Mouse (Mus musculus): ENCODE measurements around the gene Cks2. TPM values are rescaled to one million over a fixed set of nuclear protein-coding genes. Genes with fewer than 3 reads are reported as not detected.
"Not testable (repeated sequence)": the region's sequence is repeated elsewhere in the genome, so short reads cannot be mapped to it uniquely, and the experiment has no call there.

Cks2 gene
- polyA plus RNA-seq, 1 experiment from 2014 or later = 298 TPM

GRCm38 (mm10) chr13:51656516-51657235 lies 11.6 kb downstream of the Cks2 start:
- Histone ChIP-seq H3K4me1 (replicated peaks; ENCODE audit: control insufficient read depth, insufficient read depth, low read length) (no peaks in the 10 kb centered on the region), H3K36me3 (ENCODE audit: control insufficient read depth, insufficient read depth, low read length) (peaks cover 11% of the 10 kb centered on the region), H3K4me3 (ENCODE audit: low read depth, low read length) (no peak overlapping the region), H3K27ac (ENCODE audit: low read depth, low read length) (no peak overlapping the region), H3K9me3 (ENCODE audit: control insufficient read depth, low read length) (no peaks in the 10 kb centered on the region), H3K4me2 (replicated peaks; ENCODE audit: low read depth, low read length) (no peak overlapping the region), H3K27me3 (ENCODE audit: control insufficient read depth, insufficient read depth, low read length) (no peaks in the 10 kb centered on the region), H3K9ac (ENCODE audit: low read depth, low read length) (no peak overlapping the region)
- DNase-seq (ENCODE audit: low spot score) (no peak), ATAC-seq (ENCODE audit: low FRiP score) (no peak)
- 96% methylated on average over 13 of the region's 13 CpGs for WGBS

DNA sequence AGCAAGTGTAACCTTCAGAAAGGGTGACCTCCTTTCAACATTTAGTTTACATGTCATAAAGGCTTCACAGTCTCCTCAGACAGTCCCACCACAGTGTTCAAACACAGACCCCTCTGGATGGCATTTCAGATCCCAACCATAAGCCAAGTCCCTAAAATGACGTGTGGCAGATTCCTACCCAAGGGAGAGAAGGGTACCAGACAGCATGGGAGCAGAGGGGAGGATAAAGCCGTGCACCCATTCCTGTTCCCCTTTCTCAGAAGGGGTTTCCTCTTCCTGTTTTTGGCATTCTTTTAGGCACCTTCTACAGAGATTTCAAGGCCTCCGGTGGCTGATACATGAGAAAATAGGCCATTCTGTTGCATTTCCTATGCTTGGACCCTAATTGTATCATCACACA lies 13.1 kb downstream of the Cks2 start:
- Histone ChIP-seq H3K4me1 (replicated peaks; ENCODE audit: control insufficient read depth, insufficient read depth, low read length) (no peaks in the 10 kb centered on the region), H3K9ac (ENCODE audit: low read depth, low read length) (no peak overlapping the region), H3K27ac (ENCODE audit: low read depth, low read length) (no peak overlapping the region), H3K36me3 (ENCODE audit: control insufficient read depth, insufficient read depth, low read length) (peaks cover 11% of the 10 kb centered on the region), H3K4me3 (ENCODE audit: low read depth, low read length) (no peak overlapping the region), H3K9me3 (ENCODE audit: control insufficient read depth, low read length) (no peaks in the 10 kb centered on the region), H3K4me2 (replicated peaks; ENCODE audit: low read depth, low read length) (no peak overlapping the region), H3K27me3 (ENCODE audit: control insufficient read depth, insufficient read depth, low read length) (no peaks in the 10 kb centered on the region)
- 83% methylated on average over 3 of the region's 3 CpGs for WGBS
- DNase-seq (ENCODE audit: low spot score) (no peak), ATAC-seq (ENCODE audit: low FRiP score) (no peak)

GRCm38 (mm10) chr13:51659573-51659972 lies 14.5 kb downstream of the Cks2 start:
- Histone ChIP-seq H3K4me1 (replicated peaks; ENCODE audit: control insufficient read depth, insufficient read depth, low read length) (no peaks in the 10 kb centered on the region), H3K27ac (ENCODE audit: low read depth, low read length) (no peak overlapping the region), H3K9ac (ENCODE audit: low read depth, low read length) (no peak overlapping the region), H3K4me3 (ENCODE audit: low read depth, low read length) (no peak overlapping the region), H3K27me3 (ENCODE audit: control insufficient read depth, insufficient read depth, low read length) (no peaks in the 10 kb centered on the region), H3K4me2 (replicated peaks; ENCODE audit: low read depth, low read length) (no peak overlapping the region), H3K36me3 (ENCODE audit: control insufficient read depth, insufficient read depth, low read length) (peaks cover 11% of the 10 kb centered on the region), H3K9me3 (ENCODE audit: control insufficient read depth, low read length) (no peaks in the 10 kb centered on the region)
- ATAC-seq (ENCODE audit: low FRiP score) (no peak), DNase-seq (ENCODE audit: low spot score) (no peak)
- 98% methylated on average over 7 of the region's 7 CpGs for WGBS

DNA sequence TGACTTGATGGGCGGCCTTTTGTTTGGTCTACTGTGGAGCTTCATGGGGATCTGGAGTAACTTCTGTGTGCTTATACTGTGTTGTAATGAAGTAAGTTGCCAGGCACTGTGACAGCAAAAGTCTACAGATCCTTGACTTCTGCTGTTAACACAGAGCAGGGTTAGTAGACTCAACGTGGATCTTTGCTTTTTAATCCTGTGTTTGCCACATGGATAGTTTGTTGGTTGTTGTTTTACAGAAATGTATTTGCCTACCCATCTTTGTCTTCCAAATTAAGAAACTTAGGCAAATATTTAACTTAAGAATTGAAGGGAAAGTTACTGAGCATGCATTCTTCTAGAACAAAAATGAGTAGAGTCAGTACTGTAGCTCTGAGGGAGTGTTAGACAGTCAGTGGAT lies 18.5 kb downstream of the Cks2 start:
- ATAC-seq (ENCODE audit: low FRiP score) (no peak), DNase-seq (ENCODE audit: low spot score) (no peak)
- 93% methylated on average over 2 of the region's 2 CpGs for WGBS
- no peak overlapping the region for H3K9ac ChIP-seq (ENCODE audit: low read depth, low read length)
- H3K9me3 ChIP-seq (ENCODE audit: control insufficient read depth, low read length) = no peaks in the 10 kb centered on the region
- H3K27me3 ChIP-seq (ENCODE audit: control insufficient read depth, insufficient read depth, low read length) = no peaks in the 10 kb centered on the region
- no peak overlapping the region for H3K4me2 ChIP-seq (replicated peaks; ENCODE audit: low read depth, low read length)
- H3K4me1 ChIP-seq (replicated peaks; ENCODE audit: control insufficient read depth, insufficient read depth, low read length) = no peaks in the 10 kb centered on the region
- peaks cover 9% of the 10 kb centered on the region; the same call in 1 of the 2 replicates for H3K36me3 ChIP-seq (ENCODE audit: control insufficient read depth, insufficient read depth, low read length)
- H3K27ac ChIP-seq (ENCODE audit: low read depth, low read length) = no peak overlapping the region
- no peak overlapping the region for H3K4me3 ChIP-seq (ENCODE audit: low read depth, low read length)

DNA sequence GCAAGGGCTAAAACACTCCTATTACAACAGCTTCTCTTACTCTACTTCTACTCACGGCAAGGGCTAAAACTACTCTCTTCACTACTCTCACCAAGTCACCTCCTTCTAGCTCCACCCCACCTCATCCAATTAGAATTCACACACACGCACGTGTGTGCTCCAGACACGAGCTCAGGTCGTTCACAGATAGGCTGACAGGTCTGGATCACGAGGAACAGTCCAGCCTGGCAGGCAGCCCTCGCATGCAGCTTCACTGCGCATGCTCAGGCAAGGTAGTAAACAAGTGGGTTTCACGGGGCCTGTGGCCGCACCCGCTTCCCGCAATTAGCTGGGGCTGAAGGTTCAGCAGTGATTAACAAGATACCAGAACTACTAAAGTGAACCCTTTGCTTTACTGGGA lies 23.2 kb downstream of the Cks2 start:
- not testable (repeated sequence) for DNase-seq (ENCODE audit: low spot score); H3K4me2 ChIP-seq (replicated peaks; ENCODE audit: low read depth, low read length); H3K9ac ChIP-seq (ENCODE audit: low read depth, low read length); H3K4me3 ChIP-seq (ENCODE audit: low read depth, low read length); H3K27ac ChIP-seq (ENCODE audit: low read depth, low read length); ATAC-seq (ENCODE audit: low FRiP score); H3K4me1 ChIP-seq (replicated peaks; ENCODE audit: control insufficient read depth, insufficient read depth, low read length); H3K36me3 ChIP-seq (ENCODE audit: control insufficient read depth, insufficient read depth, low read length); H3K27me3 ChIP-seq (ENCODE audit: control insufficient read depth, insufficient read depth, low read length); H3K9me3 ChIP-seq (ENCODE audit: control insufficient read depth, low read length)
- WGBS = 95% methylated on average over 12 of the region's 12 CpGs

GRCm38 (mm10) chr13:51676641-51677040 lies 31.6 kb downstream of the Cks2 start:
- WGBS = 92% methylated on average over 4 of the region's 4 CpGs
- Histone ChIP-seq H3K36me3 (ENCODE audit: control insufficient read depth, insufficient read depth, low read length) (peaks cover 11% of the 10 kb centered on the region), H3K4me3 (ENCODE audit: low read depth, low read length) (no peak overlapping the region), H3K4me1 (replicated peaks; ENCODE audit: control insufficient read depth, insufficient read depth, low read length) (no peaks in the 10 kb centered on the region), H3K27me3 (ENCODE audit: control insufficient read depth, insufficient read depth, low read length) (no peaks in the 10 kb centered on the region), H3K4me2 (replicated peaks; ENCODE audit: low read depth, low read length) (no peak overlapping the region), H3K27ac (ENCODE audit: low read depth, low read length) (no peak overlapping the region), H3K9me3 (ENCODE audit: control insufficient read depth, low read length) (no peaks in the 10 kb centered on the region), H3K9ac (ENCODE audit: low read depth, low read length) (no peak overlapping the region)
- ATAC-seq (ENCODE audit: low FRiP score) = no peak
- no peak for DNase-seq (ENCODE audit: low spot score)

GRCm38 (mm10) chr13:51677041-51677440 lies 32.0 kb downstream of the Cks2 start:
- 96% methylated on average over 12 of the region's 12 CpGs for WGBS
- ATAC-seq (ENCODE audit: low FRiP score) (no peak), DNase-seq (ENCODE audit: low spot score) (no peak)
- no peak overlapping the region for H3K4me2 ChIP-seq (replicated peaks; ENCODE audit: low read depth, low read length)
- no peak overlapping the region for H3K9ac ChIP-seq (ENCODE audit: low read depth, low read length)
- H3K9me3 ChIP-seq (ENCODE audit: control insufficient read depth, low read length) = no peaks in the 10 kb centered on the region
- H3K4me3 ChIP-seq (ENCODE audit: low read depth, low read length) = no peak overlapping the region
- H3K27me3 ChIP-seq (ENCODE audit: control insufficient read depth, insufficient read depth, low read length) = no peaks in the 10 kb centered on the region
- no peak overlapping the region for H3K27ac ChIP-seq (ENCODE audit: low read depth, low read length)
- no peaks in the 10 kb centered on the region for H3K4me1 ChIP-seq (replicated peaks; ENCODE audit: control insufficient read depth, insufficient read depth, low read length)
- peaks cover 14% of the 10 kb centered on the region for H3K36me3 ChIP-seq (ENCODE audit: control insufficient read depth, insufficient read depth, low read length)

- Histone ChIP-seq H3K4me3 (ENCODE audit: low read depth, low read length) (no peak overlapping the region), H3K27ac (ENCODE audit: low read depth, low read length) (no peak overlapping the region), H3K9me3 (ENCODE audit: control insufficient read depth, low read length) (no peaks in the 10 kb centered on the region), H3K4me1 (replicated peaks; ENCODE audit: control insufficient read depth, insufficient read depth, low read length) (no peaks in the 10 kb centered on the region), H3K27me3 (ENCODE audit: control insufficient read depth, insufficient read depth, low read length) (no peaks in the 10 kb centered on the region), H3K4me2 (replicated peaks; ENCODE audit: low read depth, low read length) (no peak overlapping the region), H3K9ac (ENCODE audit: low read depth, low read length) (no peak overlapping the region), H3K36me3 (ENCODE audit: control insufficient read depth, insufficient read depth, low read length) (peaks cover 17% of the 10 kb centered on the region)
- WGBS = 93% methylated on average over 6 of the region's 7 CpGs
- ATAC-seq (ENCODE audit: low FRiP score) = no peak
- DNase-seq (ENCODE audit: low spot score) = no peak
Measured at GRCm38 (mm10) chr13:51677630-51678185, 32.7 kb downstream of the Cks2 start.

- WGBS = 90% methylated on average over 6 of the region's 6 CpGs
- Histone ChIP-seq H3K9ac (ENCODE audit: low read depth, low read length) (no peak overlapping the region), H3K4me1 (replicated peaks; ENCODE audit: control insufficient read depth, insufficient read depth, low read length) (no peaks in the 10 kb centered on the region), H3K27me3 (ENCODE audit: control insufficient read depth, insufficient read depth, low read length) (no peaks in the 10 kb centered on the region), H3K9me3 (ENCODE audit: control insufficient read depth, low read length) (no peaks in the 10 kb centered on the region), H3K36me3 (ENCODE audit: control insufficient read depth, insufficient read depth, low read length) (peaks cover 17% of the 10 kb centered on the region), H3K4me2 (replicated peaks; ENCODE audit: low read depth, low read length) (no peak overlapping the region), H3K27ac (ENCODE audit: low read depth, low read length) (no peak overlapping the region), H3K4me3 (ENCODE audit: low read depth, low read length) (no peak overlapping the region)
- ATAC-seq (ENCODE audit: low FRiP score) = no peak
- no peak for DNase-seq (ENCODE audit: low spot score)
Measured at GRCm38 (mm10) chr13:51678687-51679086, 33.7 kb downstream of the Cks2 start.
